Mouse (Mus musculus) cerebellum, postnatal 10 days (tissue): ENCODE measurements around the gene Leo1.
"Not testable (repeated sequence)": the region's sequence is repeated elsewhere in the genome, so short reads cannot be mapped to it uniquely, and the experiment has no call there.

ENCODE experiments used
- DNase-seq, 2 experiments: peaks; one replicate each; pipeline ENCODE4 v3.0.0; 2021; ENCODE audit warnings: mixed read lengths in 2 of 2

Leo1 gene

GRCm38 (mm10) chr9:75477212-75477611 is 35.9 kb downstream of the Leo1 start:
- DNase-seq, result no peak

- peak; percentile 82 to 83 for DNase-seq
Measured at GRCm38 (mm10) chr9:75479106-75479725, 37.9 kb downstream of the Leo1 start.

GRCm38 (mm10) chr9:75480536-75481075 is 39.3 kb downstream of the Leo1 start:
- no peak for DNase-seq

- DNase-seq, result no peak
Measured at GRCm38 (mm10) chr9:75485231-75485630, 43.9 kb downstream of the Leo1 start.

GRCm38 (mm10) chr9:75488255-75488654 is 46.9 kb downstream of the Leo1 start:
- DNase-seq, result not testable (repeated sequence)

GRCm38 (mm10) chr9:75494407-75495005 is 53.2 kb downstream of the Leo1 start:
- DNase-seq, result peak; percentile 25 to 36

GRCm38 (mm10) chr9:75495945-75496344 is 54.6 kb downstream of the Leo1 start:
- DNase-seq, result no peak

- DNase-seq, result no peak
Measured at GRCm38 (mm10) chr9:75498571-75498970, 57.2 kb downstream of the Leo1 start.

GRCm38 (mm10) chr9:75504311-75504710 is 63.0 kb downstream of the Leo1 start:
- DNase-seq, result no peak

GRCm38 (mm10) chr9:75511236-75511939 is 70.1 kb downstream of the Leo1 start:
- DNase-seq, result peak; percentile 62 to 74

- peak; percentile 72 to 84 for DNase-seq
Measured at GRCm38 (mm10) chr9:75515464-75516113, 74.3 kb downstream of the Leo1 start.
